Mouse (Mus musculus) urinary bladder, postnatal 36 days (tissue): Measurements from ENCODE around the gene Srp14.
A peak's percentile ranks its signal among the peaks of the same experiment; 100 is the strongest.

Experiments
- DNase-seq, 2 experiments: peaks; one replicate each; pipeline ENCODE4 v3.0.0; 2022; ENCODE audit warnings: low spot score in 2 of 2, mixed read lengths in 1 of 2

Srp14 gene

GRCm38 (mm10) chr2:118431589-118431988 is 47.9 kb downstream of the Srp14 start:
- peak; percentile 5 to 24 for DNase-seq

GRCm38 (mm10) chr2:118430630-118431029 is 48.9 kb downstream of the Srp14 start:
- DNase-seq: no peak

- no peak for DNase-seq
These were observed 50.2 kb downstream of the Srp14 start for GRCm38 (mm10) chr2:118429297-118429696.

- no peak for DNase-seq
These were observed 51.2 kb downstream of the Srp14 start for GRCm38 (mm10) chr2:118428296-118428695.
